Mouse (Mus musculus): ENCODE results near the gene Rfpl4. TPM values are rescaled to one million over a fixed set of nuclear protein-coding genes. Genes with fewer than 3 reads are reported as not detected.
"Not testable (repeated sequence)": the region's sequence is repeated elsewhere in the genome, so short reads cannot be mapped to it uniquely, and the experiment has no call there.

The Rfpl4 gene
- polyA plus RNA-seq (2015; fragmentation: Nextera tagmentation; extraction: Ambion mirVana) = not detected in 2 replicates

- ATAC-seq = no peak
- WGBS = 88% methylated on average over 3 of the region's 3 CpGs
Observed at GRCm38 (mm10) chr7:5116850-5117249, at the start of gene Rfpl4. Rfpl4 (minus strand) TSS chr7:5116950.

GRCm38 (mm10) chr7:5149570-5149969 is 32.8 kb upstream of the Rfpl4 start, which contains the start of gene Vmn1r55:
Vmn1r55 (minus strand) TSS chr7:5149670.
- not testable (repeated sequence) for H3K4me3 ChIP-seq (ENCODE audit: low read length); H3K27ac ChIP-seq (ENCODE audit: low read depth, low read length); H3K4me1 ChIP-seq (ENCODE audit: control insufficient read depth, insufficient read depth, low read depth, low read length); H3K9me3 ChIP-seq (ENCODE audit: control insufficient read depth, low read length); H3K36me3 ChIP-seq (ENCODE audit: control insufficient read depth, insufficient read depth, low read length); H3K4me2 ChIP-seq (ENCODE audit: low read length); H3K27me3 ChIP-seq (replicated peaks; ENCODE audit: control insufficient read depth, insufficient read depth, low read length); ATAC-seq; H3K9ac ChIP-seq (ENCODE audit: low read depth, low read length)

More at GRCm38 (mm10) chr7:5116850-5117249, at the start of gene Rfpl4:
- no peak within 1 kb of the TSS for H3K4me2 ChIP-seq (ENCODE audit: low read length)
- H3K9ac ChIP-seq (ENCODE audit: low read depth, low read length) = no peak within 1 kb of the TSS
- no peaks in the 10 kb centered on the region for H3K36me3 ChIP-seq (ENCODE audit: control insufficient read depth, insufficient read depth, low read length)
- no peaks in the 10 kb centered on the region for H3K4me1 ChIP-seq (ENCODE audit: control insufficient read depth, insufficient read depth, low read depth, low read length)
- H3K9me3 ChIP-seq (ENCODE audit: control insufficient read depth, low read length) = no peaks in the 10 kb centered on the region
- no peaks in the 10 kb centered on the region for H3K27me3 ChIP-seq (replicated peaks; ENCODE audit: control insufficient read depth, insufficient read depth, low read length)
- no peak within 1 kb of the TSS for H3K4me3 ChIP-seq (ENCODE audit: low read length)
- H3K27ac ChIP-seq (ENCODE audit: low read depth, low read length) = no peak within 1 kb of the TSS

GRCm38 (mm10) chr7:5125549-5126406 is 9.0 kb upstream of the Rfpl4 start, which contains the start of gene Rasl2-9:
Rasl2-9 (minus strand) TSS chr7:5125950.
- Histone ChIP-seq H3K9me3 (ENCODE audit: control insufficient read depth, low read length) (no peaks in the 10 kb centered on the region), H3K36me3 (ENCODE audit: control insufficient read depth, insufficient read depth, low read length) (no peaks in the 10 kb centered on the region), H3K27me3 (replicated peaks; ENCODE audit: control insufficient read depth, insufficient read depth, low read length) (no peaks in the 10 kb centered on the region), H3K9ac (ENCODE audit: low read depth, low read length) (peak within 1 kb of the TSS; percentile 67), H3K27ac (ENCODE audit: low read depth, low read length) (no peak within 1 kb of the TSS), H3K4me3 (ENCODE audit: low read length) (peak within 1 kb of the TSS; percentile 49), H3K4me1 (ENCODE audit: control insufficient read depth, insufficient read depth, low read depth, low read length) (no peaks in the 10 kb centered on the region), H3K4me2 (ENCODE audit: low read length) (peak within 1 kb of the TSS; percentile 74)
- 17% methylated on average over 40 of the region's 42 CpGs for WGBS
- ATAC-seq = peak; percentile 96

- 94% methylated on average over 8 of the region's 8 CpGs for WGBS
- no peaks in the 10 kb centered on the region for H3K4me1 ChIP-seq (ENCODE audit: control insufficient read depth, insufficient read depth, low read depth, low read length)
- H3K9me3 ChIP-seq (ENCODE audit: control insufficient read depth, low read length) = no peaks in the 10 kb centered on the region
- H3K27me3 ChIP-seq (replicated peaks; ENCODE audit: control insufficient read depth, insufficient read depth, low read length) = no peaks in the 10 kb centered on the region
- H3K27ac ChIP-seq (ENCODE audit: low read depth, low read length) = no peak overlapping the region
- no peak overlapping the region for H3K4me3 ChIP-seq (ENCODE audit: low read length)
- no peak overlapping the region for H3K4me2 ChIP-seq (ENCODE audit: low read length)
- no peak for ATAC-seq
- no peak overlapping the region for H3K9ac ChIP-seq (ENCODE audit: low read depth, low read length)
- no peaks in the 10 kb centered on the region for H3K36me3 ChIP-seq (ENCODE audit: control insufficient read depth, insufficient read depth, low read length)
Observed at GRCm38 (mm10) chr7:5125078-5125477, 8.3 kb upstream of the Rfpl4 start.

GRCm38 (mm10) chr7:5112701-5113100 is 4.0 kb downstream of the Rfpl4 start:
- ATAC-seq = no peak
- Histone ChIP-seq H3K9me3 (ENCODE audit: control insufficient read depth, low read length) (no peaks in the 10 kb centered on the region), H3K9ac (ENCODE audit: low read depth, low read length) (no peak overlapping the region), H3K4me2 (ENCODE audit: low read length) (no peak overlapping the region), H3K4me3 (ENCODE audit: low read length) (no peak overlapping the region), H3K4me1 (ENCODE audit: control insufficient read depth, insufficient read depth, low read depth, low read length) (no peaks in the 10 kb centered on the region), H3K27me3 (replicated peaks; ENCODE audit: control insufficient read depth, insufficient read depth, low read length) (no peaks in the 10 kb centered on the region), H3K36me3 (ENCODE audit: control insufficient read depth, insufficient read depth, low read length) (no peaks in the 10 kb centered on the region), H3K27ac (ENCODE audit: low read depth, low read length) (no peak overlapping the region)
- WGBS = 44% methylated on average over 3 of the region's 3 CpGs

- no peaks in the 10 kb centered on the region for H3K9me3 ChIP-seq (ENCODE audit: control insufficient read depth, low read length)
- no peaks in the 10 kb centered on the region for H3K4me1 ChIP-seq (ENCODE audit: control insufficient read depth, insufficient read depth, low read depth, low read length)
- H3K4me2 ChIP-seq (ENCODE audit: low read length) = no peak overlapping the region
- no peak overlapping the region for H3K9ac ChIP-seq (ENCODE audit: low read depth, low read length)
- WGBS = 83% methylated on average over 8 of the region's 8 CpGs
- H3K36me3 ChIP-seq (ENCODE audit: control insufficient read depth, insufficient read depth, low read length) = no peaks in the 10 kb centered on the region
- ATAC-seq = no peak
- no peak overlapping the region for H3K27ac ChIP-seq (ENCODE audit: low read depth, low read length)
- no peak overlapping the region for H3K4me3 ChIP-seq (ENCODE audit: low read length)
- H3K27me3 ChIP-seq (replicated peaks; ENCODE audit: control insufficient read depth, insufficient read depth, low read length) = no peaks in the 10 kb centered on the region
Observed at GRCm38 (mm10) chr7:5109301-5109700, 7.4 kb downstream of the Rfpl4 start.

- no peaks in the 10 kb centered on the region for H3K36me3 ChIP-seq (ENCODE audit: control insufficient read depth, insufficient read depth, low read length)
- no peak overlapping the region for H3K4me3 ChIP-seq (ENCODE audit: low read length)
- no peaks in the 10 kb centered on the region for H3K9me3 ChIP-seq (ENCODE audit: control insufficient read depth, low read length)
- no peak for ATAC-seq
- no peaks in the 10 kb centered on the region for H3K4me1 ChIP-seq (ENCODE audit: control insufficient read depth, insufficient read depth, low read depth, low read length)
- H3K27ac ChIP-seq (ENCODE audit: low read depth, low read length) = no peak overlapping the region
- H3K4me2 ChIP-seq (ENCODE audit: low read length) = no peak overlapping the region
- H3K9ac ChIP-seq (ENCODE audit: low read depth, low read length) = no peak overlapping the region
- no peaks in the 10 kb centered on the region for H3K27me3 ChIP-seq (replicated peaks; ENCODE audit: control insufficient read depth, insufficient read depth, low read length)
- WGBS = 84% methylated on average over 4 of the region's 4 CpGs
Observed at GRCm38 (mm10) chr7:5108272-5108671, 8.5 kb downstream of the Rfpl4 start.

GRCm38 (mm10) chr7:5102564-5102963 is 14.2 kb downstream of the Rfpl4 start:
- 90% methylated on average over 2 of the region's 2 CpGs for whole genome bisulfite sequencing
- no peak overlapping the region for H3K4me3 ChIP-seq (ENCODE audit: low read length)
- no peak for ATAC-seq

GRCm38 (mm10) chr7:5101066-5101663 is 15.6 kb downstream of the Rfpl4 start:
- Histone ChIP-seq H3K4me3 (ENCODE audit: low read length) (no peak overlapping the region), H3K27me3 (replicated peaks; ENCODE audit: control insufficient read depth, insufficient read depth, low read length) (no peaks in the 10 kb centered on the region), H3K4me1 (ENCODE audit: control insufficient read depth, insufficient read depth, low read depth, low read length) (no peaks in the 10 kb centered on the region), H3K4me2 (ENCODE audit: low read length) (no peak overlapping the region), H3K9ac (ENCODE audit: low read depth, low read length) (no peak overlapping the region), H3K27ac (ENCODE audit: low read depth, low read length) (no peak overlapping the region), H3K36me3 (ENCODE audit: control insufficient read depth, insufficient read depth, low read length) (peaks cover 15% of the 10 kb centered on the region), H3K9me3 (ENCODE audit: control insufficient read depth, low read length) (no peaks in the 10 kb centered on the region)
- WGBS = 91% methylated on average over 10 of the region's 10 CpGs
- ATAC-seq = no peak; the same call in 1 of the 2 replicates

More at GRCm38 (mm10) chr7:5102564-5102963, 14.2 kb downstream of the Rfpl4 start:
- no peak overlapping the region for H3K27ac ChIP-seq (ENCODE audit: low read depth, low read length)
- H3K27me3 ChIP-seq (replicated peaks; ENCODE audit: control insufficient read depth, insufficient read depth, low read length) = no peaks in the 10 kb centered on the region
- no peak overlapping the region for H3K9ac ChIP-seq (ENCODE audit: low read depth, low read length)
- H3K4me1 ChIP-seq (ENCODE audit: control insufficient read depth, insufficient read depth, low read depth, low read length) = no peaks in the 10 kb centered on the region
- no peak overlapping the region for H3K4me2 ChIP-seq (ENCODE audit: low read length)
- no peaks in the 10 kb centered on the region for H3K9me3 ChIP-seq (ENCODE audit: control insufficient read depth, low read length)
- H3K36me3 ChIP-seq (ENCODE audit: control insufficient read depth, insufficient read depth, low read length) = peaks cover 6% of the 10 kb centered on the region; the same call in 1 of the 2 replicates

Data from hindbrain, embryonic 16.5 days (tissue).